ENCODE assay signal across 8 mouse cellular contexts in genomic region chr2:26090876-26091770, GRCm38 (mm10). TPM values are rescaled to one million over a fixed set of nuclear protein-coding genes. Genes with fewer than 3 reads are reported as not detected.
DNase-seq lines count a peak whose midpoint lies in the region; ATAC-seq and TF ChIP-seq lines count a peak whose summit lies in the region.

No protein-coding gene starts in this region.

- no peaks in the 10 kb centered on the region for H3K9me3 ChIP-seq in forebrain, embryonic 10.5 days
- H3K9me3 ChIP-seq in intestine, embryonic 15.5 days = no peaks in the 10 kb centered on the region

- no peak overlapping the region for H3K27ac ChIP-seq in kidney, adult 2 months (ENCODE audit: insufficient read depth, low read depth, low read length)
- no peak overlapping the region for H3K27ac ChIP-seq in bone marrow, adult 2 months (ENCODE audit: control insufficient read depth, insufficient read depth, low read depth, low read length, poor library complexity)
- peak overlapping the region; percentile 87 for H3K27ac ChIP-seq in forebrain, embryonic 10.5 days
- H3K27ac ChIP-seq in intestine, embryonic 15.5 days = peak overlapping the region; percentile 76

- DNase-seq in kidney, adult 2 months = peak; percentile 26
- no peak for DNase-seq in kidney, adult 8-10 months
- DNase-seq in forebrain, embryonic 10.5 days (ENCODE audit: extremely low spot score, low spot score) = peak; percentile 77
- peak; percentile 28 to 40 for DNase-seq in lung, postnatal 4 days
- DNase-seq in testis, postnatal 14 days (ENCODE audit: low spot score) = peak; percentile 34
- no peak for DNase-seq in gastrocnemius, postnatal 10 days

- ATAC-seq in intestine, embryonic 15.5 days = peak; percentile 41

- peak overlapping the region; percentile 34 for H3K4me3 ChIP-seq in kidney, adult 2 months (ENCODE audit: insufficient read depth, low read depth, low read length)
- H3K4me3 ChIP-seq in bone marrow, adult 2 months (replicated peaks; ENCODE audit: control insufficient read depth, low read depth, low read length) = peak overlapping the region; percentile 23
- H3K4me3 ChIP-seq in forebrain, embryonic 10.5 days = peak overlapping the region; percentile 71
- peak overlapping the region; percentile 52 for H3K4me3 ChIP-seq in intestine, embryonic 15.5 days (replicated peaks)

- no peaks in the 10 kb centered on the region for H3K27me3 ChIP-seq in kidney, adult 2 months (replicated peaks; ENCODE audit: control insufficient read depth, insufficient read depth, low read length)
- peaks cover 63% of the 10 kb centered on the region for H3K27me3 ChIP-seq in forebrain, embryonic 10.5 days (ENCODE audit: poor library complexity, severe bottlenecking)
- peaks cover 13% of the 10 kb centered on the region; the same call in 1 of the 2 replicates for H3K27me3 ChIP-seq in intestine, embryonic 15.5 days (replicated peaks)

- no peak for TF ChIP-seq POLR2A in kidney, adult 2 months (IDR thresholded peaks at IDR 0.05; ENCODE audit: low read depth, low read length)
- no peak for TF ChIP-seq POLR2A in bone marrow, adult 2 months (IDR thresholded peaks at IDR 0.05; ENCODE audit: borderline replicate concordance, control insufficient read depth, low read depth, low read length)

- no peaks in the 10 kb centered on the region for H3K36me3 ChIP-seq in kidney, adult 2 months (ENCODE audit: control insufficient read depth, insufficient read depth, low read length)
- H3K36me3 ChIP-seq in forebrain, embryonic 10.5 days (replicated peaks) = 0 out of 2 replicates have a peak, but pooled peaks cover 3% of the 10 kb centered on the region
- H3K36me3 ChIP-seq in intestine, embryonic 15.5 days = no peaks in the 10 kb centered on the region

- peak overlapping the region; percentile 98 for H3K4me2 ChIP-seq in intestine, embryonic 15.5 days (replicated peaks)

- H3K4me1 ChIP-seq in kidney, adult 2 months (ENCODE audit: control insufficient read depth, insufficient read depth, low read length) = peaks cover 12% of the 10 kb centered on the region; the same call in 1 of the 2 replicates
- peaks cover 9% of the 10 kb centered on the region for H3K4me1 ChIP-seq in bone marrow, adult 2 months (ENCODE audit: control insufficient read depth, insufficient read depth, low read length)
- peaks cover 28% of the 10 kb centered on the region for H3K4me1 ChIP-seq in forebrain, embryonic 10.5 days
- H3K4me1 ChIP-seq in intestine, embryonic 15.5 days (replicated peaks) = peaks cover 24% of the 10 kb centered on the region

- peak overlapping the region; percentile 53 for H3K9ac ChIP-seq in intestine, embryonic 15.5 days

- 30% methylated on average over 39 of the region's 39 CpGs for WGBS in kidney, adult 2 months
- WGBS in bone marrow, adult 2 months = 1% methylated on average over 37 of the region's 39 CpGs
- WGBS in forebrain, embryonic 10.5 days = 1% methylated on average over 37 of the region's 39 CpGs
- WGBS in intestine, embryonic 15.5 days = 2% methylated on average over 39 of the region's 39 CpGs

- TF ChIP-seq CTCF in kidney, adult 2 months (conservative IDR thresholded peaks at IDR 0.05; ENCODE audit: insufficient read depth, insufficient read length, low read depth, low read length) = no peak
- TF ChIP-seq CTCF in bone marrow, adult 2 months (IDR thresholded peaks at IDR 0.05; ENCODE audit: control insufficient read depth, insufficient read depth, low read length) = no peak

RNA-seq across cellular contexts. Expression of gene Nacc2, which starts 31.9 kb away (rescaled TPM):
- polyA plus RNA-seq in kidney, adult 2 months (2012; rRNA removed) = 38.1 and 57.0 TPM in 2 replicates
- polyA plus RNA-seq in bone marrow, adult 2 months (2011; ENCODE audit: insufficient read depth, insufficient read length, low replicate concordance, missing spikeins) = 4.0 and 5.8 TPM in 2 replicates
- 4.9 and 5.8 TPM in 2 replicates for polyA plus RNA-seq in forebrain, embryonic 10.5 days (2016; fragmentation: Nextera tagmentation; extraction: Ambion mirVana)
- 14.4 and 16.9 TPM in 2 replicates for polyA plus RNA-seq in intestine, embryonic 15.5 days (2015; fragmentation: Nextera tagmentation; extraction: Ambion mirVana)
- total RNA-seq in gastrocnemius, postnatal 10 days (2021) = 10 to 100 TPM; 13.4 to 14.5 TPM

Comparison
In these comparisons a context has a peak if more than half of its experiments do, and no peak if none do; other contexts are left out.
1. DNase-seq: peak in kidney, adult 2 months (single experiment), forebrain, embryonic 10.5 days (single experiment), lung, postnatal 4 days (2 of 2) and testis, postnatal 14 days (single experiment); none in kidney, adult 8-10 months (0 of 2) and gastrocnemius, postnatal 10 days (single experiment).
2. H3K27ac ChIP-seq: peak in forebrain, embryonic 10.5 days (single experiment) and intestine, embryonic 15.5 days (single experiment); none in kidney, adult 2 months (single experiment) and bone marrow, adult 2 months (single experiment).
3. Peak in every context shown above with its lines, with median percentiles within 50 percentile points of each other: H3K4me3 ChIP-seq.